Mouse (Mus musculus) right cerebral cortex, postnatal 25 days (tissue): Measurements from ENCODE around the gene Lrrc47.

Experiments
- DNase-seq: peaks from one replicate; pipeline ENCODE4 v3.0.0; 2022

Lrrc47 gene

GRCm38 (mm10) chr4:154023754-154024601, 12.4 kb downstream of the Lrrc47 start:
- no peak for DNase-seq

- DNase-seq = no peak
Measured at GRCm38 (mm10) chr4:154024729-154025521, 13.4 kb downstream of the Lrrc47 start.

- DNase-seq = peak; percentile 59
Measured at GRCm38 (mm10) chr4:154025641-154026440, 14.3 kb downstream of the Lrrc47 start, which contains the start of gene Smim1. Gene Smim1, minus strand, starts transcription at chr4:154026230.

- DNase-seq = no peak
Measured at GRCm38 (mm10) chr4:154026441-154026761, 14.9 kb downstream of the Lrrc47 start.

- no peak for DNase-seq
Measured at GRCm38 (mm10) chr4:154028066-154028465, 16.5 kb downstream of the Lrrc47 start.

GRCm38 (mm10) chr4:154028646-154029045, 17.1 kb downstream of the Lrrc47 start:
- DNase-seq = no peak

- DNase-seq = no peak
Measured at GRCm38 (mm10) chr4:154037123-154037522, 25.6 kb downstream of the Lrrc47 start.

- DNase-seq = no peak
Measured at GRCm38 (mm10) chr4:154042577-154042976, 31.0 kb downstream of the Lrrc47 start, which contains the start of gene Ccdc27. Gene Ccdc27, minus strand, starts transcription at chr4:154042677.

- no peak for DNase-seq
Measured at GRCm38 (mm10) chr4:154045837-154046236, 34.3 kb downstream of the Lrrc47 start.

- no peak for DNase-seq
Measured at GRCm38 (mm10) chr4:154051401-154051800, 39.9 kb downstream of the Lrrc47 start.

- DNase-seq = no peak
Measured at GRCm38 (mm10) chr4:154053065-154053464, 41.5 kb downstream of the Lrrc47 start.

GRCm38 (mm10) chr4:154055482-154055881, 44.0 kb downstream of the Lrrc47 start:
- no peak for DNase-seq

GRCm38 (mm10) chr4:154056046-154056445, 44.5 kb downstream of the Lrrc47 start:
- no peak for DNase-seq

GRCm38 (mm10) chr4:154056661-154057060, 45.1 kb downstream of the Lrrc47 start:
- no peak for DNase-seq

GRCm38 (mm10) chr4:154057696-154058095, 46.2 kb downstream of the Lrrc47 start:
- no peak for DNase-seq

- DNase-seq = no peak
Measured at GRCm38 (mm10) chr4:154064827-154065773, 53.6 kb downstream of the Lrrc47 start.

GRCm38 (mm10) chr4:154070896-154071295, 59.4 kb downstream of the Lrrc47 start:
- DNase-seq = no peak
